Mouse (Mus musculus) brain, embryonic 18.5 days (tissue): Measurements from ENCODE around the gene Zbtb40.

Experiments used
- DNase-seq: peaks from one replicate; pipeline ENCODE4 v3.0.0-alpha.2; 2012; ENCODE audit warnings: low read depth, low spot score

The Zbtb40 gene

GRCm38 (mm10) chr4:137033115-137033887, 15.3 kb downstream of the Zbtb40 start:
- no peak for DNase-seq

- no peak for DNase-seq
These were observed 16.1 kb downstream of the Zbtb40 start for GRCm38 (mm10) chr4:137032456-137032855.

- DNase-seq: no peak
These were observed 17.3 kb downstream of the Zbtb40 start for GRCm38 (mm10) chr4:137031319-137031718.

GRCm38 (mm10) chr4:137029348-137029747, 19.3 kb downstream of the Zbtb40 start:
- no peak for DNase-seq

GRCm38 (mm10) chr4:137027051-137027450, 21.6 kb downstream of the Zbtb40 start:
- DNase-seq: no peak

- DNase-seq: no peak
These were observed 23.0 kb downstream of the Zbtb40 start for GRCm38 (mm10) chr4:137025570-137025969.

- DNase-seq: no peak
These were observed 23.5 kb downstream of the Zbtb40 start for GRCm38 (mm10) chr4:137025133-137025532.

- DNase-seq: no peak
These were observed 28.5 kb downstream of the Zbtb40 start for GRCm38 (mm10) chr4:137020065-137020464.

- DNase-seq: no peak
These were observed 32.7 kb downstream of the Zbtb40 start for GRCm38 (mm10) chr4:137015934-137016333.

- no peak for DNase-seq
These were observed 33.1 kb downstream of the Zbtb40 start for GRCm38 (mm10) chr4:137015476-137015856.

- no peak for DNase-seq
These were observed 33.7 kb downstream of the Zbtb40 start for GRCm38 (mm10) chr4:137014654-137015475.

GRCm38 (mm10) chr4:137014124-137014523, 34.5 kb downstream of the Zbtb40 start:
- no peak for DNase-seq

- no peak for DNase-seq
These were observed 41.6 kb downstream of the Zbtb40 start for GRCm38 (mm10) chr4:137006966-137007365.

GRCm38 (mm10) chr4:137001825-137002224, 46.8 kb downstream of the Zbtb40 start:
- DNase-seq: no peak

GRCm38 (mm10) chr4:137001020-137001419, 47.6 kb downstream of the Zbtb40 start:
- DNase-seq: no peak

- no peak for DNase-seq
These were observed 50.2 kb downstream of the Zbtb40 start for GRCm38 (mm10) chr4:136998371-136998770.

- DNase-seq: no peak
These were observed 50.8 kb downstream of the Zbtb40 start for GRCm38 (mm10) chr4:136997723-136998345.

GRCm38 (mm10) chr4:136996933-136997332, 51.7 kb downstream of the Zbtb40 start:
- no peak for DNase-seq

- DNase-seq: no peak
These were observed 53.2 kb downstream of the Zbtb40 start for GRCm38 (mm10) chr4:136995361-136995760.

- DNase-seq: no peak
These were observed 66.5 kb downstream of the Zbtb40 start for GRCm38 (mm10) chr4:136981993-136982695.

GRCm38 (mm10) chr4:136981347-136981746, 67.3 kb downstream of the Zbtb40 start:
- peak; percentile 50 for DNase-seq

GRCm38 (mm10) chr4:136980921-136981320, 67.7 kb downstream of the Zbtb40 start:
- no peak for DNase-seq
